Mouse (Mus musculus) ovary, adult 18-20 months (tissue): ENCODE results near the gene Abcb1b.
"Not testable (repeated sequence)": the region's sequence is repeated elsewhere in the genome, so short reads cannot be mapped to it uniquely, and the experiment has no call there.

Source experiments
- DNase-seq: peaks from one replicate; pipeline ENCODE4 v3.0.0; 2022; ENCODE audit warnings: low spot score, mixed read lengths

Abcb1b gene

DNA sequence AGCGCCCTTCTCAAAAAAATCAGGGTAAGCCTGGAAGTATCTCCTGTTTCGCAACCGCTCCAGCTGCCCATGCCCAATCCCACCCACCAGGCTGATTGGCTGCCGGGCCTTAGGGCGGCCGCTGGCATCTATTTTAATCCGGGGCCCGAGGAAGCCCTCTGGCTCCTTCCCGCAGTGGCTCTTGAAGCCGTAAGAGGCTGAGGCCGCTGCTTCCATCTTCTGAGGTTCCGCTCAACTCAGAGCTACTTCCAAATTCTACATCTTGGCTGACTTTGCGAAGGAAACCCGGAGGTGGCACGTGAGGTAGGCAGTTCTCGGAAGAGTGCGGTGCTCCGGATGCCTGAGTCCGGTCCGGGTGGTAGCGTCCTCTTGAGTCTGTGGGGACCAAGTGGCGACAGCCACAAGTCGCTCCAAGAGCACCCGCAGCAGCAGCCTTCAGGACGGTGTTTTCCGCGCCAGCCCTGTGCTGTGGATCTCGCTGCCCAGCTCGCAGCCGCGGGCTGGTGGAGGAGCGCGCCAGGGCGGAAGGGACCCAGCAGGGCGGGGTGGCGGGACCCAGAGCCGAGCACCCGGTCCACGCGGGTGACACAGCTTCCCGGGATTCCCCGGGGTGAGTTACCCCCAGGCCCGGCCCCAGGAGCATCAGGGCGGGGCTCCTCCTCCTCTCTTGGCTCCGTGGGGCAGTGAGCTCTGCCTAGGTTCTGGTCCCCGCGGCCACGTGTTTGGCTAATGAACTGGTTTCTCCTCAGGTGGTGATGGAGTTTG lies at the start of gene Abcb1b:
Gene Abcb1b (plus strand): TSS at position 161 of the 765 bp plus-strand sequence.
- peak; percentile 67 for DNase-seq

DNA sequence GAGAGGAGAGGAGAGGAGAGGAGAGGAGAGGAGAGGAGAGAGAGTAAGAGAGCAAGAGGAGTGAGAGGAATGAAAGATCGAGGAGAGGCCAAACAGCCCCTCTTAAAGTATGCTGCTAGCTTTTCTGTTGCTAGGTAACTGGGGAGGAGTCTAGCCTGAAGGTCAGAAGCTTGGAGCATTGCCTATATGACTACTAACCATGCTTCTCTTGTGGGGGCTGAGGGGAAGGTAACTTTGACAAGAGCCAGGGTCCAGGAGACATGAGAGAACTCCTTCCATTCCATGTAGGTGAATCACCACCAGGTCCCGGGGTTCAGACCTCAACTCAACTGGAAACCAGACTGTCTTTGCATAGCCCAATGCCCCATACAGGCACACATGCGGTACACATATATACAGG lies 25.1 kb upstream of the Abcb1b start:
- no peak for DNase-seq

DNA sequence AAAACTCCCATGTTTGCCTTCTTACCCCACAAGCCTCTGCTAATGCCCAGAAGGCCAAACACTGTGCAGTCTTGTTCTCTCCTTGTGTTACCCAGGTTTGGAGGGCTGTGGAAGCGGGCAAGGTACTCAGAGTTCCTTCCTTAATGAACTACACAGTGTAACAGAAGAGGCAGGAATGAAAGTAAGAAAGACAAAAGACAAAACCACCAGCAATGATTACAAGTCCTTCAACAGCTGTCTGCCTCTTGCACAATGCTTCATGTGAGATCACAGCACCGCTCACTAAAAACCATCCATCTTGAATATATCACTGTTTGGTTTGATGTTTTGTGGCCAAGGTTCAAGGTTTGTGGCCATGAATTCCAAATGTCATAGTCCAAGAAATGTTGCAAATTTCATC lies 19.6 kb upstream of the Abcb1b start:
- no peak for DNase-seq

DNA sequence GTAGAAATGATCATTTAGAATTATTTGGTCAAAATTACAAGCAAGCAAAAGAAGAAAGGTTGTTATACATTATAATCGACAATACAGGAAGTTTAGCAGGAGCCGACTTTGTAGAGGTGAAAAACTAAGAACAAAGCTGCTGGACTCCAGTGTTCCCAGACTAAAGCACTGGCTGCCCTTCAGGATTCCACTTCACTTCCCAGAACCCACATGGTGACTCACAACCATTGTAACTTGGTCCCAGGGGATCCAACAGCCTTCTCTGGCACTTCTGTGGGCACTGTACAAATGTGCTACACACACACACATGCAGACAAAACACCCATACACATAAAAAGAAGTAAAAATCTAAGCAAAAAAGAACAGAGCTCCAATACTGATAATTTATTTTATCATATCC lies 19.2 kb upstream of the Abcb1b start:
- no peak for DNase-seq

DNA sequence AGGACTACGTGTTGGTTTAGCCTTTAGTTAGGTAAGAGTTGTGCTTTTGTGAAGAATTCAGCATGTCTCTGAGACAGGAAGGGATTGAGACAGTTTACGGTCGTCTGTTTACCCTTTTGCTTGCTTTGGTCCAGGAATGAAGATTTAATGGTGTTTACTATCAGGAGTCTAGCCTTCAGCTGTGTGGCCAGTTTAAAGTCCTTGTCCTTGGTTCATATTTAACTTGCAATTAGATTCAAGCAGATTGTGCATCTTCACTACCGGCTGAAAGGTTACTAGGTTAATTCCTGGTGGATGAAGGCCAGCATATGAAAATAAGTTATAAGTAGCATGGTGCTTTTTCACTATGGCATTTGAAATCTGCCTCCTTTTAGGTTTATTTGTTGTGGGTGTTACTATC lies 5.7 kb upstream of the Abcb1b start:
- DNase-seq: no peak

DNA sequence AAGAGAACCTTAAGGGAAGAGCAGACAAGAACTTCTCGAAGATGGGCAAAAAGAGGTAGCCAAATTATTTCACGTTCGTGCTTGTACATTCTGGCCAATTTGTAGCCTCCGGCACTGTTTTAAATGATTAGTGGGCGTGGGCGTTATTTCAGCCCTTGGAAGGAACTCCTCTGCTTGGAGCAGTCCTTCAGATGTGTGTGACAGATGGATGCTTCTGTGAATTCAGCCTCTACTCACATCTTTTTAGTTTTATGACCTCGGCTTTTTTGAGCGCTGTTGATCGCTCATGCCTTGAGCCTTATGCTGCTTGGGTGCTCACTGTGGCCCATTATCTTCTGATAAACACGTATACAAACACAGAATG lies 787 bp downstream of the Abcb1b start:
- no peak for DNase-seq

DNA sequence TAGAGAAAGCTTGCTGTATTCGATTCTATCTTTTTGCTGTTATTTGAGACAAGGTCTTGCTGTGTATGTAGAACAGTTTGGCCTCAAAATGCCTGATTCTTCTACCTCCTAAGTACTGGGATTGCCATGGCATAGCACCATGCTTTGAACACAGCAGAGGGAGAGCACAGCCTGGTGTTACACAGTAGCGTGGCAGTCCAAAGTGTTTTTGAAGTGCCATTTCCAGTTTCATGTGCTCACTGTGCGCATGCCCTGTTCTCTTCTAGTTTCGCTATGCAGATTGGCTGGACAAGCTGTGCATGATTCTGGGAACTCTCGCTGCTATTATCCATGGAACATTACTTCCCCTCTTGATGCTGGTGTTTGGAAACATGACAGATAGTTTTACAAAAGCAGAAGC lies 7.8 kb downstream of the Abcb1b start:
- no peak for DNase-seq

DNA sequence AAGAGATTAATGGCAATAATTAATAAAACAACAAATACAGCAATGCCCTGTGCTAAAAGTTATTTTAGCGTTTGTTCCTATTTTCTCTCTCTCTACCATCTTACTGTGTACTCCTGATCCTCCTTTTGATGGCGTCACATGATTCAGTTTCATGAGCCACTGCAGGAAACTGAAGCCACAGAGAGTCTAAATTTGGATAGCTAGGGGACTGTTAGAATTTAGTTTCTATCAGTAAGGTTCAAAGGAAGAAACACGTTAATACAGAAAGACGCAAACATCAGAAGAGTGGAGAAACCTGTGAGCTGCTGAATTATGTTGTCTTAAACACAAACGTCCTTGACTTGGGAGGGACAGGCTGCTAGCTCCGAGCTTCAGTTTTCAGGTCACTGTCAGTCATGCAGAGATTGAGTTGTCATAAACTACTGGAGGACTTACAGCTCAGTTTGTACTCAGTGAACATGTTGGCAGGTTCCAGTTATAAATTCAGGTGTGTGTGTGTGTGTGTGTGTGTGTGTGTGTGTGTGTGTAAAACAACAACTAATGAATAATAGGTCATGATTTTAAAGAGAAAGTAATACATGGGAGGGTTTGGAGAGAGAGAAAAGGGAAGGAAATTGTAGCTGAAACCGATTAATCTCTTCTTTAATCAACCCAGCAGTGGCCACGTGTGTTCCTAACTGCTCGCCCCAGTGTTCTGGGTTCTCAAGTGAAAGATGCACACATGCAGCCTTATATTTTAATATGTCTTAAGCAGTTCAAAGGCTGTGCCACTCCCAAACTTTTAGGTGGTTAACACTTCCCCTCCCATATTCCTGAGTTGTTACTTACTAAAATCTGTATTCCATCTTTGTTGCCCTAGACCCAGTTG lies 9.4 kb downstream of the Abcb1b start:
- no peak for DNase-seq

DNA sequence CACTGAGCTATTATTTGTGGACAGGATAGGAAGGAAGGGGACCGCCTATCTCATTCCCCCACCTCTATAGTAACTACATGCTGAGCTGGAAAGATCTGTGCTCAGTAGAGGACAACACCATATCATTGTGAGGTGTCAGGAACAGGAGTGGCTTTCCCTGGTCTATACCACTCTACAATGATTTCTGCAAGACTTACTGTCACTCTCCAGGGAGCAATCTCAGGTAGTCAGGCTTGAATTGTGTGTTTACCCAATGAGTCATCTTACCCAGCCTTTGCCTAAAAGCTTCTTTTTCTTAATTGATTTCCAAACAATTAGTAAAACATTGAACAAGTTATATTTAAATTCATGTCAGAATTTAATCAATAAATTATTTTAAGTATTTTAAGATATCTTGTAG lies 15.9 kb downstream of the Abcb1b start:
- no peak for DNase-seq

DNA sequence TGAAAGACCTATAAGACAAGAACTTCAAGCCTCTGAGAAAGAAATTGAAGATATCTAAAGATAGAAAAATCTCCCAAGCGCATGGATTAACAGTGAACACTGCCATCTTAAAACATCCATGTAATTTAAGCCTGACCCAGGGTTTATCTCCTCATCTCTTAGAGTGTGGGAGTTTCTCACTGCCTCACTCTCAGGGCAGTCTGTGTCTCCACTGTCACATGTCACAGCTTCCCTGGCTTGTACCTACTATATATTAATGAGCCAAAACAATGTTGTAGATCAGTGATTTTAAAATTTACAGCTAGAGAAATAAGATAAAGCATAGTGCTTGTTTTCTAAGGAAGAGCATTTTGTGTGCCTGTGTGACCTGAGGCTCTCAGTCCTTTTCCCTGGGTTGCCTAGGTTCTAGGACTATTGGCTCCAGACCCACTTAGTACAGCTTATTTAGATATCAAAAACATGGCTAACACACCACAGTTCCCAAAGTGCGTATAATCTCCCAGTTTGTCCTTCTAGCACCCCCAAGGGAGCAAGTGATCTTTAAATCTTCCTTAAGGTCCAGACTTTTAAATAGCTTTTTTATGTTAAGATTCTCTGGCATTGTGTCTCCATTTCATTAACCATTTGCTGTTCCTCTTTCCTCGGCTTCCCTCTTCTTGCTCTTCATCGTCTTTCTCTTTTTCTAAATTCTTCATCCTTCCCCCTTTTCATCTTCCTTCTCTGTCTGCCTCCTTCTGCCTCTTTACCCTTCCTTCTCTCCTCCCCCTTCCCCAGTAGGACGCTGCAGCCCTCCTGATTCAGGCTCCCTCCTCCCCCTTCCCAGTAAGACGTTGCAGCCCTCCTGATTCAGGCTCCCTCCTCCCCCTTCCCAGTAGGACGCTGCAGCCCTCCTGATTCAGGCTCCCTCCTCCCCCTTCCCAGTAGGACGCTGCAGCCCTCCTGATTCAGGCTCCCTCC lies 22.0 kb downstream of the Abcb1b start:
- no peak for DNase-seq

DNA sequence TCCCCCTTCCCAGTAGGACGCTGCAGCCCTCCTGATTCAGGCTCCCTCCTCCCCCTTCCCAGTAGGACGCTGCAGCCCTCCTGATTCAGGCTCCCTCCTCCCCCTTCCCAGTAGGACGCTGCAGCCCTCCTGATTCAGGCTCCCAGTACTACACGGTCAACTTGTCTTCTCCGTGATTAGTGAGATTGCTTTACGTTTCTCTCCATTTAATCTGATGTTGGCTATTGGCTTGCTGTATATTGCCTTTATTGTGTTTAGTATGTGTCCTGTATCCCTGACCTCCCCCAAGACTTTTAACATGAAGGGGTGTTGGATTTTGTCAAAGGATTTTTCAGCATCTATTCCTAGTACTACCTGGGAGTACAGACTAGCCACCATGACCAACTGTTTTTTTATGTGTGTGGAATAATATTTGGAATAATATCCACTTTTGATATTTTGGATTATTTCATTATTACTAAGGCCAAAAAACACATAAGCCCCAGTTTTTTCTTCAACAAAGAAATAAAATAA lies 22.7 kb downstream of the Abcb1b start:
- DNase-seq: not testable (repeated sequence)

DNA sequence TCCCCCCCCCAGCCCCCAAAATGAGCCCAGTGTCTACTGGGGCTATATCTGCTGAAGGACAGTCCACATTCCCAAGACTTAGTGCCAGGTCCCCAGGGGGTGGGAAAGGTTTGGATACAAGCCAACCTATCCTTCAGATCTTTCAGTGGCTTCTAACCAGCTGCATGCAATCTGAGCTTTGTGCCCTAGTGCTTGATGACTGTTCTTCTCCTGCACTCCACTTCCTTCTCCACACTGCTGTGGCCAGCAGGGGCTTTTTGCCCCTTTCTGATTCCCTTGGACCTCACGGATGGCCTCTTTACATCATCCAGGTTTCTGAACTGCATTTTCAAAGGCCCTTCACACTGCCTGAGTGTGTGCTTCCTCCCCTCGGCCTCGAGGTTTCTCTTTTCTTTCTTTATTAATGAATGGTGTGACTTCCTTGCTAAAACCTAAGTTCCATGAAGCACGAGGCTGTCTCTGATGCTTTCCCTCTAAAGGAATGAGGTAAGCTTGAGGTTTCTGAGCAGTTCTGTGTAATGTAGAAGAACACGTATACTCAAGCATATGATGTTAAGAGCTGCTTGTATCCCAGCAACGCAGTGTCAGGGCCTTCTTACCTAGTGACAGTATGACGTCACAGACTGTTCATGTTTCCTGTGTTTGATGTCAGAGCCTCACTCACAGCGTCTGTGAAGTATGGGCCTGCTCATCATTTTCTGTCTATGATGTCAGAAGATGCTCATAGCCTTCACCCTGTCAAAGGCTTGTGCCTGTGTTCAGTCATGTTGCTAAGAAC lies 40.9 kb downstream of the Abcb1b start:
- DNase-seq: no peak

DNA sequence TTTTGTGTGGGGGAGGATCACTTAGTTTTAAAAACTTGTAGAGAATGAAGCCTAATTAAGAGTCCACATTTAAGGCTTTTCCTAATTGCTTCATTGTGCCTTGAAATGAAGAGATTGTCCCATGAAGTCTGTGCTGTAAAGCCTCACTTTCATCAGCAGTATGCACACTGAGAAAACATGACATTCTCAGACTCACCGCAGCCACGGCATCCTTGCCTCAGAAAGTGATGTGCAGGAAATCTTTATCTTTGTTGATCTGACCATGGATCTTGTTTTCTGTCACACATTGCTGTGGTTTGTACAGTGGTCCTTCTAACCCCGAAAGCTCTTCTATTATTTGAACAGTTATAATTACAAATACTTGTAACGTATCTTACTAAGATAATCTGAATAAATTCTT lies 41.7 kb downstream of the Abcb1b start:
- no peak for DNase-seq

DNA sequence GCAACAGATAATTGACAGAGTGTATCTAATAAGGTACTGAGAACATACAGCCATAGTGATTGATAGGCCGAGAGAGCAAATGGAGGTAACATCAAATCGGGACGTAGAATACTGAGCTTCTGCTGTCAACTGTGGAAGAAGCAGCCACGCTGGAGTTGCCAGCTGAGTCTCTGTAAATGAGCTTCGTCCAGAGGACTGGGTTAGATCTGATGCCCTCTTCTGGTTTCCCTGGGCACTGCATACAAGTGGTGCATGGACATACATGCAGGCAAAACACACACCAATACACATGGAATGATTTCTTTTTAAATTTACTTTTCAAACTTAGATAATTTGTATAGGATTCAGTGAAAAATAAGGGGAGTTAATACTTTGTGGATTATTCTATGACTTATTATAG lies 42.9 kb downstream of the Abcb1b start:
- DNase-seq: no peak

DNA sequence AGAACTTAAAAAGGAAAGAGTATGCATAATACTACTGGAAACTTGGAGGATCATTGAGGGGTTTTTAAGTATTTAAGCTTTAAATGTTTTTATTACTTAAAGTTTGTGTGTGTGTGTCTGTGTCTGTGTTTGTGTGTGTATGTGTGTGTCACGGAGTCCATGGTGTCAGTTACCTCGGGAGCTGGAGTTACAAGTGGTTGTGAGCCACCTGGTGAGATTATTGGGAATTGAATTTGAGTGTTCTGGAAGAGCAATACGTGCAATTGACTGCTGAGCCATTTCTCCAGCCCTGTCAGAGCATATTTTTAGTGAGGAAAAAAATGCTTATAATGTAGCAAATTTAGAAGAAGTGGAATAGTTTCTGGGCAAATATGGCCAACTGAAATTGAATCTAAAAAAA lies 44.9 kb downstream of the Abcb1b start:
- DNase-seq: no peak

DNA sequence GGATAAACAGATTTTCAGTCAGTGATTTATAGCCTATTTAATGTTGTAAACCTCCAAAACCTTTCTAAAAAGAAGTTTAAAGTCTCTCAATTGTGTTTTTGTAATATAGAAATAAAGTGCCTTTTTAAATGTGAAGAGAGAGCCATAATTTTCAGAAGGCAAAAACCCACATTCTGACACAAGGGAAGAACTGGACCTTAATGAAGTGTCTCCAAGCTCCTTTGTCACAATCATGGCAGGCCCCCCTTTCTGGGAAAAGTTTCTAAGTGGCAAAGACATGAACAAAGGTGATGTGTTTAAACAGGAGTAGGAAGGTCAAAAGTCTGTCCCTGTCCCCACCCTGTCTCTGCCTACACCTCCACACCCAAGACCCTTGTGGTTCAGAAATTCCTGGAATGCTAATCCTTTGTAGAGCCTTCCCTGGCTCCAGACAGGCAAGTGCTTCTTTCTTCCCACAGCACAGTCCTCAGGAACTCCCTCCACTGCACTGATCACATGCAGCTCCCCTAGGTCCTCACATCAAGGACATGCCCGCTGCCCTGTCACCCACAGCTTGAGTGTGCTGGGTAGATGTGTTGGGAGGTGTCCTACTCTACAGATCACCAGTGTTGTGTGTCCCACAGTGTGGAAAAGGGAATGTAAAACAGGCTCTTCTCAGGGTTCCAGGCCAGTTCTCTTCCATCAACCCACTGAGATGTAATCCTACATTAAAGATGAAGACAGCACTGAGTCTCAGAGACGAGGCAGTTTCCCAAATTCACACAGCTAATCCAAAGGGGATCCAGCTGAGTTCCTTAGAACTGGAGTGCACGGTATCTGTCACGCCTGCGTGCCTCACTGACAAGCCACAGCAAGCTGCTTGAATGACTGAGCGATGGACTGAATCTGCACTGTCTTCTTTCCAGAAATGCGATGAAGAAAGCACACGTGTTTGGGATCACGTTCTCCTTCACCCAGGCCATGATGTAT lies 50.9 kb downstream of the Abcb1b start:
- DNase-seq: not testable (repeated sequence)

DNA sequence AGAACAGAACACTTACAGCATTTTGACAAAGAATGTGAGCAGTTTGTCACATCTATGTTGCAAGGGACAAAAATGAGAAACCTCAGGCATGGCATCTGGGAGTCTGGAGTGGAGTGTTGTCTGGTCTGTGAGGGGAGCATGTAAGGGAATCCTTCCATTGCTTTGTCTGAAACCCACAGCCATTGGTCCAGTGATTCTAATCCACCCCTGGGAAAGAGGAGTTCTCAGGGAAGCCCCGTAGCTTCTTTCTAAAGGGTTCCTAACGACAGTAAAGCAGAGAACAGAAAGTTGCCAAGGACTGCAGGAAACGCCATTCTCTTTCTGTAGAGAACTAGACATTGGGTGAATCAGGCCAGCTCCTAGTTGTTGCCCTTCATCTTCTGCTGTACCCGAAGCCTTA lies 52.9 kb downstream of the Abcb1b start:
- DNase-seq: no peak

DNA sequence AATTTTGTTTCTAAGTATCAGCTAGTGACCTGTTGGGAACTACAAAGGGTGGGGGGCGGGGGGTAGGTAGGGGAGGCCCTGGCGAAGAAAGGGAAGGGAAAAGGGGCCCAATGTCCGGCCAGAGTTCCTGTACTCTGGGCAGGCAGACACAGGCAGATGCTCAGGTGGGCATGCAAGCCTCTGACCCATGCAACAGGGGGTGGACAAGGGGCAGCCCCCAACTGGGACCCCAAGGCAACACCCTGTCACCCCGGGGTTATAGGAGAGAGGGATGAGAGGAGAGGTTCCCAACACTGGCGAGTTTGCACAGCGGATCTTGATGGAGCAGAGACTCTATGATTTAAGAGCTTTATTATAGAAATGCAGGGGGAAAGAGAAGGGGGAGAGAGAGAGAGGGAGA lies 59.3 kb downstream of the Abcb1b start:
- no peak for DNase-seq

DNA sequence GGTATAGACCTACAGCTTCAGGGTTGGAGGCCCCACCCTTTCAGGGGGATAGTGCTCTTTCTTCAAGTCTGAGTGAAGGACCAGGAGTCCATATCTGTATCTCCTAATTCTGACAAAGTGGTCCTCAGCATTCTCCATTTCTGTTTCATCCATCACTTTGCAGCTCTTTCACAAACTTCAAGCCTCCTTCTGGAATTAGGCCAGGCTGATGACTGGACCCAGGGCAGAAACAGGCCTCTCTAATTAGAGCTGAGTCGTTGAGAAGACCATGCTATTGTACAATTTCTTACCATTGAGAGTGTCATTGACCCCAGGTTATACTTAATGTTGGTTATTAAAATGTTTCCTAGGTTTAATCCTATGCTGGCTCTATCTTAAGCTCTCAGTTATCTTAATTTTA lies 63.9 kb downstream of the Abcb1b start:
- DNase-seq: no peak
